Mouse (Mus musculus): ENCODE measurements at regions not wholly inside any gene's neighbourhood (a gene's known extent, or its start where the extent isn't known, plus 50 kb on each side); places are given as distances from the start of the nearest gene placed in this dataset.

DNA sequence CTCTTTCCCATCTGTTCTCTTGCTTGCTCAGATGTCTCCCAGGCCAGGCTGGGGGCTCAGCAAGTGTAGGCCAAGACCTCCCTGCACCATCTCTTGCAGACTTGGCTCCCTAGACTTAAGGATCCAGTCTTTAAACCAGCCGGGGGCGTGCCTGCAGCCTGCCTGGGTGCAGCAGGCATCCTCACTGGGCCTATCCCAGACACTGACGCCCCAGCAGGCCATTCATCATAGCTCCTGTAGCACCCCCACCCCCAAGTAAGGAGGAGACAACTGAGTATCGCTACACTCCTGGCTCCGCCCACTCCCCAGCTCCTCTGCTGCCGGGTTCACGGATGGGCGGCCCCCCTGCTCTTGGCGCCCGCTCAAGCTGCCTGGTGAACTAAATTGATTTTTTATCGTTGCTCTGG, 160.2 kb downstream of the Gm26897 start:
- TF ChIP-seq CTCF (IDR thresholded peaks at IDR 0.05), result no peak
- no peak for TF ChIP-seq EP300 (IDR thresholded peaks at IDR 0.05)
